Mouse (Mus musculus): ENCODE data around the gene Myh11.

- TF ChIP-seq CTCF (IDR thresholded peaks at IDR 0.05; ENCODE audit: low read depth, low read length) = no peak
- TF ChIP-seq POLR2A (IDR thresholded peaks at IDR 0.05; ENCODE audit: borderline replicate concordance, low read depth, low read length) = no peak
These were observed 127.4 kb downstream of the Myh11 start for GRCm38 (mm10) chr16:14163731-14164130.
